In genomic region chr17:32636341-32636740, GRCm38 (mm10) we compare ENCODE assay signal across 23 mouse cellular contexts. TPM values are rescaled to one million over a fixed set of nuclear protein-coding genes. Genes with fewer than 3 reads are reported as not detected.
"Had no signal": no experiment of that assay in that cellular context is flagged by ENCODE, and none has a peak within 500 bp of the region (broad histone marks: within the 10 kb centered on the region; RNA-seq: fewer than 3 reads in every experiment).

No protein-coding gene starts in this region.

- H3K4me2 ChIP-seq: kidney, embryonic 15.5 days; limb, embryonic 15.5 days; midbrain, embryonic 11.5 days; midbrain, embryonic 15.5 days; neural tube, embryonic 13.5 days had no signal

- H3K36me3 ChIP-seq: kidney, embryonic 15.5 days; limb, embryonic 15.5 days; midbrain, embryonic 15.5 days; neural tube, embryonic 13.5 days had no signal

- ATAC-seq: lung, postnatal 0 days; midbrain, embryonic 15.5 days had no signal

- H3K27ac ChIP-seq: kidney, embryonic 15.5 days; limb, embryonic 15.5 days; liver, embryonic 14.5 days; midbrain, embryonic 15.5 days; neural tube, embryonic 13.5 days had no signal

- H3K27me3 ChIP-seq: kidney, embryonic 15.5 days; limb, embryonic 15.5 days; midbrain, embryonic 15.5 days; neural tube, embryonic 13.5 days had no signal

- DNase-seq: kidney, adult 2 months; kidney, postnatal 36 days; layer of hippocampus, adult 9-11 months; layer of hippocampus, postnatal 36 days; lung, adult 18-20 months; lung, postnatal 36 days; right cerebral cortex, adult 18-20 months; right cerebral cortex, postnatal 25 days; thymus, postnatal 4 days had no signal

- H3K9me3 ChIP-seq: kidney, embryonic 15.5 days; limb, embryonic 15.5 days; midbrain, embryonic 15.5 days; neural tube, embryonic 13.5 days had no signal

- H3K9ac ChIP-seq: kidney, embryonic 15.5 days; limb, embryonic 15.5 days; liver, embryonic 14.5 days; midbrain, embryonic 15.5 days; neural tube, embryonic 13.5 days had no signal

- H3K4me3 ChIP-seq: kidney, embryonic 15.5 days; limb, embryonic 15.5 days; midbrain, embryonic 15.5 days; neural tube, embryonic 13.5 days had no signal

RNA-seq across cellular contexts. Expression of gene Cyp4f37, which starts 15.2 kb away (rescaled TPM):
- total RNA-seq: layer of hippocampus, adult 18-20 months; layer of hippocampus, postnatal 36 days; left cerebral cortex, adult 8-10 months; left cerebral cortex, postnatal 25 days had no signal
- polyA plus RNA-seq: kidney, embryonic 15.5 days; limb, embryonic 11.5 days; limb, embryonic 15.5 days; liver, embryonic 14.5 days; lung, postnatal 0 days; midbrain, embryonic 11.5 days; small intestine, adult 2 months; stomach, embryonic 16.5 days had no signal

RNA-seq across cellular contexts. Expression of gene Cyp4f40, which starts 22.4 kb away (rescaled TPM):
- total RNA-seq: layer of hippocampus, adult 18-20 months; layer of hippocampus, postnatal 36 days; left cerebral cortex, adult 8-10 months; left cerebral cortex, postnatal 25 days; megakaryocyte, adult 5-6 weeks had no signal
- polyA plus RNA-seq: kidney, adult 2 months; kidney, embryonic 15.5 days; limb, embryonic 11.5 days; limb, embryonic 15.5 days; liver, embryonic 14.5 days; lung, postnatal 0 days; midbrain, embryonic 11.5 days; midbrain, embryonic 15.5 days; neural tube, embryonic 13.5 days had no signal

RNA-seq across cellular contexts. Expression of gene Cyp4f15, which starts 49.1 kb away (rescaled TPM):
- total RNA-seq: megakaryocyte, adult 5-6 weeks had no signal
